Mouse (Mus musculus) frontal cortex, postnatal 14 days (tissue): ENCODE measurements at regions not wholly inside any gene's neighbourhood (a gene's known extent, or its start where the extent isn't known, plus 50 kb on each side); places are given as distances from the start of the nearest gene placed in this dataset.
"Not testable (repeated sequence)": the region's sequence is repeated elsewhere in the genome, so short reads cannot be mapped to it uniquely, and the experiment has no call there.

ENCODE experiments used
- DNase-seq, 2 experiments: peaks; one replicate each; pipeline ENCODE4 v3.0.0; 2022; ENCODE audit warnings: low spot score in 2 of 2

- no peak for DNase-seq
These were observed 1302.6 kb upstream of the Sel1l start for GRCm38 (mm10) chr12:93151530-93151929.

- DNase-seq: no peak
These were observed 1293.3 kb upstream of the Sel1l start for GRCm38 (mm10) chr12:93142265-93142664.

GRCm38 (mm10) chr12:93136395-93136794 lies 1287.4 kb upstream of the Sel1l start:
- no peak for DNase-seq

GRCm38 (mm10) chr12:93122216-93122615 lies 1273.3 kb upstream of the Sel1l start:
- DNase-seq: no peak

- DNase-seq: no peak
These were observed 1239.3 kb upstream of the Sel1l start for GRCm38 (mm10) chr12:93088031-93088790.

GRCm38 (mm10) chr12:93063864-93064263 lies 1214.9 kb upstream of the Sel1l start:
- DNase-seq: no peak

GRCm38 (mm10) chr12:93019633-93020032 lies 1170.7 kb upstream of the Sel1l start:
- DNase-seq: no peak

GRCm38 (mm10) chr12:93011583-93011982 lies 1162.6 kb upstream of the Sel1l start:
- DNase-seq: no peak

GRCm38 (mm10) chr12:93006844-93007365 lies 1157.9 kb upstream of the Sel1l start:
- DNase-seq: no peak

- DNase-seq: no peak
These were observed 1154.2 kb upstream of the Sel1l start for GRCm38 (mm10) chr12:93003125-93003524.

GRCm38 (mm10) chr12:92975698-92976097 lies 1126.7 kb upstream of the Sel1l start:
- no peak for DNase-seq

GRCm38 (mm10) chr12:92944352-92944751 lies 1095.4 kb upstream of the Sel1l start:
- DNase-seq: no peak

GRCm38 (mm10) chr12:92927591-92927990 lies 1078.6 kb upstream of the Sel1l start:
- DNase-seq: no peak

GRCm38 (mm10) chr12:92926942-92927341 lies 1078.0 kb upstream of the Sel1l start:
- no peak for DNase-seq

GRCm38 (mm10) chr12:92919920-92920319 lies 1071.0 kb upstream of the Sel1l start:
- no peak for DNase-seq

GRCm38 (mm10) chr12:92916267-92916666 lies 1067.3 kb upstream of the Sel1l start:
- DNase-seq: no peak

- no peak for DNase-seq
These were observed 1066.8 kb upstream of the Sel1l start for GRCm38 (mm10) chr12:92915776-92916175.

- DNase-seq: no peak
These were observed 1066.2 kb upstream of the Sel1l start for GRCm38 (mm10) chr12:92915203-92915602.

- no peak for DNase-seq
These were observed 1055.4 kb upstream of the Sel1l start for GRCm38 (mm10) chr12:92904382-92904781.

- no peak for DNase-seq
These were observed 1043.4 kb upstream of the Sel1l start for GRCm38 (mm10) chr12:92892315-92892714.

GRCm38 (mm10) chr12:92891663-92892062 lies 1042.7 kb upstream of the Sel1l start:
- DNase-seq: not testable (repeated sequence)

GRCm38 (mm10) chr12:92891126-92891525 lies 1042.2 kb upstream of the Sel1l start:
- not testable (repeated sequence) for DNase-seq

GRCm38 (mm10) chr12:92887747-92888146 lies 1038.8 kb upstream of the Sel1l start:
- no peak for DNase-seq
